Mouse (Mus musculus): Measurements from ENCODE around the gene Fkbp11.

DNA sequence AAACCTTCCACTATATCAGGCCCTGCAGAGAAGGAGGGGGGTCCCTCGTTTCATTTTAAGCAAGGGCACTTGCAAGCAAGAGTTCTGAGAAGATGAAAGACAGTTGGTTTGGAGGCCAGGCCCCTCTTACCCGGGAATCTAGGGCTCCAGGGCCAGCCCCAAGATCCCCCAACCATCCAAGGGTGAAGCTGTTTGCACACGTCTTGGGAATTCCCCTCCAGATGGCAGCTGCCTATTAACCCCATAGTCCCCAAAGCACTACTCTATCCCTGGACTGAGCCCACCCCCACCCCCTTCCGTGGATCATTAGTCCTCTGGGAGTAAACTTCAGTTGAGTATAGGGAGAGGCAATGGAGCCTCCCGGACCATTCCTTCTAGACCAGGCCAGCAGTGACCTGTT, 47.5 kb upstream of the Fkbp11 start:
- TF ChIP-seq GATA1 (IDR thresholded peaks at IDR 0.05; ENCODE audit: borderline replicate concordance, low read length) (no peak), FLI1 (IDR thresholded peaks at IDR 0.05; ENCODE audit: low read length) (no peak)
